Mouse (Mus musculus): ENCODE results near the gene Odf3b. TPM values are rescaled to one million over a fixed set of nuclear protein-coding genes. Genes with fewer than 3 reads are reported as not detected.

Odf3b gene
- polyA plus RNA-seq, 1 experiment from 2014 or later: 3.2 TPM

- Histone ChIP-seq H3K27ac (ENCODE audit: low read depth, low read length) (no peak overlapping the region), H3K9ac (ENCODE audit: low read depth, low read length) (no peak overlapping the region), H3K27me3 (replicated peaks; ENCODE audit: control insufficient read depth, insufficient read depth, low read length) (no peaks in the 10 kb centered on the region), H3K36me3 (ENCODE audit: control insufficient read depth, insufficient read depth) (peaks cover 27% of the 10 kb centered on the region), H3K9me3 (ENCODE audit: control insufficient read depth) (no peaks in the 10 kb centered on the region), H3K4me2 (replicated peaks; ENCODE audit: low read depth) (no peak overlapping the region), H3K4me1 (replicated peaks; ENCODE audit: control insufficient read depth, insufficient read depth, low read length) (0 out of 2 replicates have a peak, but pooled peaks cover 3% of the 10 kb centered on the region), H3K4me3 (ENCODE audit: low read depth, low read length) (no peak overlapping the region)
- no peak for TF ChIP-seq CTCF (IDR thresholded peaks at IDR 0.05; ENCODE audit: low read depth)
- WGBS: 90% methylated on average over 14 of the region's 14 CpGs
- no peak for ATAC-seq
Measured at GRCm38 (mm10) chr15:89352054-89352453, 27.0 kb downstream of the Odf3b start.

- no peak for ATAC-seq
- Histone ChIP-seq H3K36me3 (ENCODE audit: control insufficient read depth, insufficient read depth) (peaks cover 27% of the 10 kb centered on the region), H3K4me3 (ENCODE audit: low read depth, low read length) (no peak overlapping the region), H3K4me2 (replicated peaks; ENCODE audit: low read depth) (no peak overlapping the region), H3K27ac (ENCODE audit: low read depth, low read length) (no peak overlapping the region), H3K9me3 (ENCODE audit: control insufficient read depth) (no peaks in the 10 kb centered on the region), H3K9ac (ENCODE audit: low read depth, low read length) (no peak overlapping the region), H3K27me3 (replicated peaks; ENCODE audit: control insufficient read depth, insufficient read depth, low read length) (no peaks in the 10 kb centered on the region), H3K4me1 (replicated peaks; ENCODE audit: control insufficient read depth, insufficient read depth, low read length) (no peaks in the 10 kb centered on the region)
- no peak for TF ChIP-seq CTCF (IDR thresholded peaks at IDR 0.05; ENCODE audit: low read depth)
- WGBS: 88% methylated on average over 15 of the region's 15 CpGs
Measured at GRCm38 (mm10) chr15:89351302-89351701, 27.8 kb downstream of the Odf3b start.

GRCm38 (mm10) chr15:89350447-89350846 lies 28.6 kb downstream of the Odf3b start:
- WGBS: 81% methylated on average over 5 of the region's 5 CpGs
- Histone ChIP-seq H3K27ac (ENCODE audit: low read depth, low read length) (no peak overlapping the region; the same call in 1 of the 2 replicates), H3K4me2 (replicated peaks; ENCODE audit: low read depth) (no peak overlapping the region), H3K4me1 (replicated peaks; ENCODE audit: control insufficient read depth, insufficient read depth, low read length) (no peaks in the 10 kb centered on the region), H3K4me3 (ENCODE audit: low read depth, low read length) (no peak overlapping the region), H3K9ac (ENCODE audit: low read depth, low read length) (no peak overlapping the region), H3K9me3 (ENCODE audit: control insufficient read depth) (no peaks in the 10 kb centered on the region), H3K36me3 (ENCODE audit: control insufficient read depth, insufficient read depth) (peaks cover 27% of the 10 kb centered on the region), H3K27me3 (replicated peaks; ENCODE audit: control insufficient read depth, insufficient read depth, low read length) (no peaks in the 10 kb centered on the region)
- TF ChIP-seq CTCF (IDR thresholded peaks at IDR 0.05; ENCODE audit: low read depth): no peak
- ATAC-seq: no peak

- Histone ChIP-seq H3K27ac (ENCODE audit: low read depth, low read length) (no peak overlapping the region), H3K4me2 (replicated peaks; ENCODE audit: low read depth) (no peak overlapping the region), H3K27me3 (replicated peaks; ENCODE audit: control insufficient read depth, insufficient read depth, low read length) (no peaks in the 10 kb centered on the region), H3K9ac (ENCODE audit: low read depth, low read length) (no peak overlapping the region), H3K9me3 (ENCODE audit: control insufficient read depth) (no peaks in the 10 kb centered on the region), H3K36me3 (ENCODE audit: control insufficient read depth, insufficient read depth) (no peaks in the 10 kb centered on the region), H3K4me1 (replicated peaks; ENCODE audit: control insufficient read depth, insufficient read depth, low read length) (no peaks in the 10 kb centered on the region), H3K4me3 (ENCODE audit: low read depth, low read length) (no peak overlapping the region)
- 85% methylated on average over 3 of the region's 3 CpGs for WGBS
- no peak for ATAC-seq
- peak; percentile 46 for TF ChIP-seq CTCF (IDR thresholded peaks at IDR 0.05; ENCODE audit: low read depth)
Measured at GRCm38 (mm10) chr15:89343325-89343724, 35.8 kb downstream of the Odf3b start.

GRCm38 (mm10) chr15:89341678-89342077 lies 37.4 kb downstream of the Odf3b start:
- WGBS: 43% methylated on average over 1 of the region's 1 CpGs
- no peak for TF ChIP-seq CTCF (IDR thresholded peaks at IDR 0.05; ENCODE audit: low read depth)
- Histone ChIP-seq H3K4me2 (replicated peaks; ENCODE audit: low read depth) (no peak overlapping the region), H3K4me3 (ENCODE audit: low read depth, low read length) (no peak overlapping the region), H3K27me3 (replicated peaks; ENCODE audit: control insufficient read depth, insufficient read depth, low read length) (no peaks in the 10 kb centered on the region), H3K9me3 (ENCODE audit: control insufficient read depth) (no peaks in the 10 kb centered on the region), H3K4me1 (replicated peaks; ENCODE audit: control insufficient read depth, insufficient read depth, low read length) (no peaks in the 10 kb centered on the region), H3K9ac (ENCODE audit: low read depth, low read length) (no peak overlapping the region), H3K36me3 (ENCODE audit: control insufficient read depth, insufficient read depth) (no peaks in the 10 kb centered on the region), H3K27ac (ENCODE audit: low read depth, low read length) (no peak overlapping the region)
- ATAC-seq: no peak

- WGBS: 78% methylated on average over 3 of the region's 3 CpGs
- Histone ChIP-seq H3K27me3 (replicated peaks; ENCODE audit: control insufficient read depth, insufficient read depth, low read length) (no peaks in the 10 kb centered on the region), H3K4me3 (ENCODE audit: low read depth, low read length) (no peak overlapping the region), H3K27ac (ENCODE audit: low read depth, low read length) (no peak overlapping the region), H3K9me3 (ENCODE audit: control insufficient read depth) (no peaks in the 10 kb centered on the region), H3K36me3 (ENCODE audit: control insufficient read depth, insufficient read depth) (no peaks in the 10 kb centered on the region), H3K4me1 (replicated peaks; ENCODE audit: control insufficient read depth, insufficient read depth, low read length) (no peaks in the 10 kb centered on the region), H3K4me2 (replicated peaks; ENCODE audit: low read depth) (no peak overlapping the region), H3K9ac (ENCODE audit: low read depth, low read length) (no peak overlapping the region)
- TF ChIP-seq CTCF (IDR thresholded peaks at IDR 0.05; ENCODE audit: low read depth): no peak
- no peak for ATAC-seq
Measured at GRCm38 (mm10) chr15:89340136-89340535, 38.9 kb downstream of the Odf3b start.

- no peak overlapping the region for H3K27ac ChIP-seq (ENCODE audit: low read depth, low read length)
- WGBS: 92% methylated on average over 2 of the region's 2 CpGs
Measured at GRCm38 (mm10) chr15:89339696-89340095, 39.4 kb downstream of the Odf3b start.

More at GRCm38 (mm10) chr15:89339696-89340095, 39.4 kb downstream of the Odf3b start:
- Histone ChIP-seq H3K4me3 (ENCODE audit: low read depth, low read length) (no peak overlapping the region), H3K4me1 (replicated peaks; ENCODE audit: control insufficient read depth, insufficient read depth, low read length) (no peaks in the 10 kb centered on the region), H3K9ac (ENCODE audit: low read depth, low read length) (no peak overlapping the region), H3K27me3 (replicated peaks; ENCODE audit: control insufficient read depth, insufficient read depth, low read length) (no peaks in the 10 kb centered on the region), H3K36me3 (ENCODE audit: control insufficient read depth, insufficient read depth) (no peaks in the 10 kb centered on the region), H3K9me3 (ENCODE audit: control insufficient read depth) (no peaks in the 10 kb centered on the region), H3K4me2 (replicated peaks; ENCODE audit: low read depth) (no peak overlapping the region)
- TF ChIP-seq CTCF (IDR thresholded peaks at IDR 0.05; ENCODE audit: low read depth): no peak
- ATAC-seq: no peak

All from intestine, postnatal 0 days (tissue).